ENCODE assay signal across 8 mouse cellular contexts in the genomic region with DNA sequence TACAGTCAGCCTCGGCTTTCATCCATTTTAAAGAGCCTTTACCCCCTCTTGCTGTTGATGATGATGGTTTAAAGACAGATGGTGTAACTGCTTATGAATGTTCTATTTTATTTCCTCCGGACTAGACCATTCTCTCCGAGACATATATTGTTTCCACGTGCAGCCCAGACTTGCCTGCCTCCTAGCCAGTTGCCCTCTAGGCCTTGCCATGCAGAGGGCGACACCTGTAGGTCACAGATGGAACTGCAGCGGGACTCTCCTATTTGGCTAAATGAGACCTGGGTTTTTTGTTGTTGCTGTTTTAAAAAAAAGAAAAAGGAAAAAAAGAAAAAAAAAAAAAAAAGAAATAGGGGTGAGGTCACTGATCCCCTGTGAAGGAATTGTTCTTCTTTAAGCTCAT.
DNase-seq lines count a peak whose midpoint lies in the region; ATAC-seq and TF ChIP-seq lines count a peak whose summit lies in the region.

No protein-coding gene starts in this region.

- no peak for ATAC-seq in kidney, postnatal 0 days (replicated peaks; ENCODE audit: low FRiP score, low read depth)
- ATAC-seq in liver, embryonic 11.5 days (replicated peaks; ENCODE audit: low FRiP score), result peak; percentile 47; the same call in 1 of the 2 replicates
- ATAC-seq in neural tube, embryonic 13.5 days (ENCODE audit: low read depth), result no peak

- no peak overlapping the region for H3K27ac ChIP-seq in kidney, postnatal 0 days
- H3K27ac ChIP-seq in liver, embryonic 11.5 days (ENCODE audit: low read depth, low read length), result no peak overlapping the region
- 0 out of 2 replicates have a peak overlapping the region, but pooled peaks have one; percentile 38 for H3K27ac ChIP-seq in neural tube, embryonic 13.5 days (replicated peaks)

- H3K4me2 ChIP-seq in kidney, postnatal 0 days (ENCODE audit: low read length), result no peak overlapping the region
- H3K4me2 ChIP-seq in liver, embryonic 11.5 days, result no peak overlapping the region
- H3K4me2 ChIP-seq in neural tube, embryonic 13.5 days, result no peak overlapping the region

- peak; percentile 38 for DNase-seq in 3134 (ENCODE audit: extremely low read depth, insufficient read length, low spot score)
- DNase-seq in T-cell, adult 2 months (ENCODE audit: low spot score), result peak; percentile 75
- peak; percentile 86 to 94 for DNase-seq in cerebellum, postnatal 25 days
- DNase-seq in gastrocnemius, postnatal 10 days, result peak; percentile 93
- peak; percentile 87 for DNase-seq in kidney, postnatal 0 days (ENCODE audit: low spot score)
- DNase-seq in liver, embryonic 11.5 days (ENCODE audit: low spot score), result peak; percentile 63
- peak; percentile 72 for DNase-seq in testis, postnatal 14 days (ENCODE audit: low spot score)

- peaks cover 4% of the 10 kb centered on the region; the same call in 1 of the 2 replicates for H3K4me1 ChIP-seq in kidney, postnatal 0 days (replicated peaks; ENCODE audit: insufficient read depth, low read length)
- H3K4me1 ChIP-seq in liver, embryonic 11.5 days (replicated peaks; ENCODE audit: control insufficient read depth, insufficient read depth, low read length), result peaks cover 4% of the 10 kb centered on the region
- H3K4me1 ChIP-seq in neural tube, embryonic 13.5 days (replicated peaks), result peaks cover 55% of the 10 kb centered on the region

- H3K36me3 ChIP-seq in kidney, postnatal 0 days (ENCODE audit: insufficient read depth, low read length), result no peaks in the 10 kb centered on the region
- no peaks in the 10 kb centered on the region; the same call in 1 of the 2 replicates for H3K36me3 ChIP-seq in liver, embryonic 11.5 days (ENCODE audit: control insufficient read depth, insufficient read depth, low read length)
- H3K36me3 ChIP-seq in neural tube, embryonic 13.5 days, result peaks cover 9% of the 10 kb centered on the region; the same call in 1 of the 2 replicates

- no peaks in the 10 kb centered on the region for H3K9me3 ChIP-seq in kidney, postnatal 0 days (replicated peaks; ENCODE audit: low read length)
- no peaks in the 10 kb centered on the region for H3K9me3 ChIP-seq in liver, embryonic 11.5 days (ENCODE audit: control insufficient read depth, low read length)
- no peaks in the 10 kb centered on the region for H3K9me3 ChIP-seq in neural tube, embryonic 13.5 days

- no peaks in the 10 kb centered on the region for H3K27me3 ChIP-seq in kidney, postnatal 0 days (ENCODE audit: insufficient read depth, low read length)
- H3K27me3 ChIP-seq in liver, embryonic 11.5 days (replicated peaks; ENCODE audit: control insufficient read depth, insufficient read depth, low read length), result no peaks in the 10 kb centered on the region
- H3K27me3 ChIP-seq in neural tube, embryonic 13.5 days, result 0 out of 2 replicates have a peak, but pooled peaks cover 3% of the 10 kb centered on the region

- H3K4me3 ChIP-seq in kidney, postnatal 0 days (replicated peaks; ENCODE audit: low read depth, low read length), result no peak overlapping the region
- H3K4me3 ChIP-seq in liver, embryonic 11.5 days (ENCODE audit: low read depth, low read length), result no peak overlapping the region
- no peak overlapping the region for H3K4me3 ChIP-seq in neural tube, embryonic 13.5 days

- TF ChIP-seq CTCF in kidney, postnatal 0 days (IDR thresholded peaks at IDR 0.05; ENCODE audit: low read depth), result peak; percentile 98

- 11% methylated on average over 6 of the region's 6 CpGs for WGBS in kidney, postnatal 0 days
- WGBS in liver, embryonic 11.5 days, result 17% methylated on average over 6 of the region's 6 CpGs
- WGBS in neural tube, embryonic 13.5 days, result 3% methylated on average over 6 of the region's 6 CpGs

- H3K9ac ChIP-seq in kidney, postnatal 0 days (ENCODE audit: low read depth, low read length), result no peak overlapping the region
- no peak overlapping the region for H3K9ac ChIP-seq in liver, embryonic 11.5 days (ENCODE audit: low read depth, low read length)
- no peak overlapping the region for H3K9ac ChIP-seq in neural tube, embryonic 13.5 days

Comparison
In these comparisons a context has a peak if more than half of its experiments do, and no peak if none do; other contexts are left out.
1. DNase-seq: peak in every context shown above with its lines; median percentile 93 in gastrocnemius, postnatal 10 days; 90 in cerebellum, postnatal 25 days; 87 in kidney, postnatal 0 days; 75 in T-cell, adult 2 months; 72 in testis, postnatal 14 days; 63 in liver, embryonic 11.5 days; 38 in 3134.